Mouse (Mus musculus) cortical plate, adult 2 months (tissue): Measurements from ENCODE around the gene Hnf1b.

Source experiments
- CTCF ChIP-seq: fragments of 200-500 bp; IDR thresholded peaks from 2 replicates; pipeline ENCODE4 v1.5.1; 2011; ENCODE audit warnings: mild to moderate bottlenecking, control low read depth, low read length; ENCODE audit not compliant: insufficient read depth; ENCODE audit errors: extremely low read depth
- POLR2A ChIP-seq: fragments of 200-500 bp; IDR thresholded peaks from 2 replicates; pipeline ENCODE4 v1.6.1; 2011; ENCODE audit warnings: mild to moderate bottlenecking, low read length, control low read depth; ENCODE audit not compliant: insufficient read depth; ENCODE audit errors: extremely low read depth

DNA sequence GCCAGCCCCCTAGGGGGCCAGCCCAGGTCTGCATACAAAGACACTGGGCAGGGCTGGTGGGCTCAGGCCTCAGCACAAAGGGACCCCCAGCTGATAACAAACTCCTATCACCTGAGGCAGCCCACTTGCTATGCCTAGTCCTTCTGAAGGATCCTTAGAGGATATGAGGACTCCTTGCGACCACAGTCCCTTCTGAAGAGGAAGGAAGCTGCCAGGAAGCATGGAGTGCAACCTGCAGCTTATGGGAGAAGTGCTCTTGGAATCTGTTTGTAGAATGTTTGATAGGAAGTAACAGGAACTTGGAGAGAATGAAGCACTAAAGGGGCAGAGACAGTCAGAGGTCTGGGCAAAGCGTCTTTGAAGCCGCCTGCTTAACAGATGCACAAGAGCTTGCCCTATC lies 19.8 kb downstream of the Hnf1b start:
- TF ChIP-seq CTCF (no peak), POLR2A (no peak)
